Mouse (Mus musculus) urinary bladder, adult 18-20 months (tissue): ENCODE data around the gene Zfp692.
"Not testable (repeated sequence)": the region's sequence is repeated elsewhere in the genome, so short reads cannot be mapped to it uniquely, and the experiment has no call there.

ENCODE experiments used
- DNase-seq, 2 experiments: peaks; one replicate each; pipeline ENCODE4 v3.0.0; 2022; ENCODE audit warnings: low spot score in 2 of 2, mixed read lengths in 2 of 2

Zfp692 gene

DNA sequence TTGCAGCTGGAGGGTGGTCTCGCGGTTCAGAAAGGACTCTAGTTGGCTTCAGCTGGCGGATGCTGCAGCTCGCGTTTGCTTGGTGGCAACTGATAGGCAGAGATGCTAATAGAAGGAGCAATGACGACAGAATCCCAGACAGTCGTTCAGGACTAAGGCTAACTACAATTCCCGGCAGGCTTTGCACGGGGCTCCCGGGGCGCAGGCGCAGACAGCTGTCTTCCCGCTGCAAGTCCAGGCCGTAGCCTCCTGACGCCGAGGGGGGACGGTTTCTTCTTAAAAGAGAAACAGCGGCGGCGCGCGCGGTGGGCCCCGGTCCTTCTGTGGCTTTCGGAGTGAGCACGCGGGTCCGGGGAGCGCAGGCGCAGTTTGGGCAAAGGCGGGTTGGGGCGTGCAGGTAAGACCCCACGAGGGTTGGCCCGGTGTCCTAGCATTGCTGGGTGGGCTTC lies at the start of gene Zfp692:
TSS of gene Zfp692 (plus strand) at position 210 of the 449 bp plus-strand sequence.
- peak; percentile 84 to 92 for DNase-seq

- DNase-seq, result no peak
Measured at GRCm38 (mm10) chr11:58257816-58258215, 49.1 kb upstream of the Zfp692 start.

DNA sequence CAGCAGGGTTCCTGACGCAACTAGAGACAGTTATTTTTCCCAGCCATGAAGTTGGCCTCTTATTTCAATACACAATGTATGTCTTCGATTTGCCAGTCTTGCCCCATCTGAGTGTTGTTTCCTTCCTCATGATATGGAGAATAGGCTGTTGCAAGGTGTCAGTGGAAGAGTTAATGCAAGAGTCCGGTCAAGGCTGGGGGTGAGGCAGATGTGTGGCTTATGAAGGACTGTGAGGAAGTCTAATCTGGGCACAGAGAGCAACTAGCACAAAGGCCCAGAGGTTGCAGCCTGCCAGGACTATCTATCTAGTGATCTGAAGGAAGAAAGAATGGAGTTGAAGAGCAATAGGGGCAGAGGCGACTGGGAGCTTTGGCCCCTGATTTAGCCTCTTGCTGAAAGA lies 46.7 kb upstream of the Zfp692 start:
- no peak for DNase-seq

DNA sequence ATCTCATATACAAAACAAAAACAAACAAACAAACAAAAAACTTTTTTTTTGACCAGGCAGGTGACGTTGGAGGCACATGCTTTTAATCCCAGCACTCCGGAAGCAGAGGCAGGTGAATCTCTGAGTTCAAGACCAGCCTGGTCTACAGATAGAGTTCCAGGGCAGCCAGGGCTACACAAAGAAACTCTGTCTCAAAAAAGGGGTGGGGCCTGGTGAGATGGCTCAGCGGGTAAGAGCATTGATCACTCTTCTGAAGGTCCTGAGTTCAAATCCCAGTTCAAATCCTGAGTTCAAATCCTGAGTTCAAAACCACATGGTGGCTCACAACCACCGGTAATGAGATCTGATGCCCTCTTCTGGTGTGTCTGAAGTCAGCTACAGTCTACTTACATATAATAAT lies 45.0 kb upstream of the Zfp692 start:
- no peak for DNase-seq

- DNase-seq, result no peak
Measured at GRCm38 (mm10) chr11:58262336-58262735, 44.5 kb upstream of the Zfp692 start.

DNA sequence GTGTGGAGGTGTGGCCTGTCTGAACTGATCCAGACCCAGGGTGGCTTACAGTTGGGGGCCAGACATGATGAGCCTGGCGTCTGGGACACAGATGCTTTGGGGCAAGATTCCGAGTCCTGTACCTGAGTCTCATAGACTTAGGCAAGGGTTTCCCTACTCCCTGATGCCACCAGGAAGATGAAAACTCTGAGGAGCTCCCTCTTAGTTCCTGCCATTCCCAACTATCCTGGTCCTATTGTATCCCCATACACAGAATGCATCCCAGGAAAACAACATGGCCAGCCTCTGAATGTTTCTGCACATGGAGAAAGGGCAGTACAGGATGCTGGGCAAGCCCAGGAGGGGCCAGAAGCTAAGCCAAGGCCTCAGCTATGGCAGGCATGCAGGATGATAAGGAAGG lies 43.4 kb upstream of the Zfp692 start:
- DNase-seq, result no peak

DNA sequence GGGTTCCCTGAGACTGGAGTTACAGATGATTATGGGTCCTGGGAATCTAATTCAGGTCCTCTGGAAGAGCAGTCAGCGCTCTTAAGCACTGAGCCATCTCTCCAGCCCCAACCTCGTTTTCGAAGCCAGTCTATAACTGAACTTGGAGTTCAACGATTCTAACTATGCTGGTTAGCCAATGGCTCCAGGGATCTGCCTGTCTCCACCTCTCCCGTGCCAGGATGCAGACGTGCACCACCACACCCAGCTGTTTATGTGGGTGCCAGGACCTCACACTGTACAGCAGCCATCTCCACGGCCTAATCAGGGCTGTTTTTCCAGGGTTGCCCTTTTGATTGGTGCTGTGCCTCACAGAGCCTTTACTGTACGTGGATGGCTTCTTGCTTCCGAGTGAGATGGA lies 42.3 kb upstream of the Zfp692 start:
- DNase-seq, result no peak

GRCm38 (mm10) chr11:58268285-58268684 lies 38.6 kb upstream of the Zfp692 start:
- DNase-seq, result no peak

DNA sequence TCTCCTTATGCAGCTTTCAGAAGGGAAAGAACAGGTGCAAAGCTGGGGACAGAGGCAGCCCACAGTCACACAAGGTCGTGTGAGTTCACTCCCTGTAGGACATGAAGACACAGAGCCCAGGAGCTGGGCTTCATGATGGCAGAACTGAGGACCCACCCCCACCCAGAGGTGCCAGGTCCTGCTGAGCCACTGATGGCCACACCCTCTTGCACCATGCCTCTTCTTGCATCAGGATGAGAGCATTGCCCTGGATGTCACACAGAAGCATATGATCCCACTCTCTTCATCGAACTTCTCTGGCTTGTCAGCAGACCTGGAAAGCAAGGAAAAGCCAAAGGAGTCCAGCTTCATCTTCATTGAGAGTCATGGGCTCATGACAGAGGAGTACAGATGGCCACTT lies 32.3 kb upstream of the Zfp692 start, which contains the start of gene 4930438A08Rik:
TSS of gene 4930438A08Rik (plus strand) at position 228 of the 400 bp plus-strand sequence.
- no peak for DNase-seq

DNA sequence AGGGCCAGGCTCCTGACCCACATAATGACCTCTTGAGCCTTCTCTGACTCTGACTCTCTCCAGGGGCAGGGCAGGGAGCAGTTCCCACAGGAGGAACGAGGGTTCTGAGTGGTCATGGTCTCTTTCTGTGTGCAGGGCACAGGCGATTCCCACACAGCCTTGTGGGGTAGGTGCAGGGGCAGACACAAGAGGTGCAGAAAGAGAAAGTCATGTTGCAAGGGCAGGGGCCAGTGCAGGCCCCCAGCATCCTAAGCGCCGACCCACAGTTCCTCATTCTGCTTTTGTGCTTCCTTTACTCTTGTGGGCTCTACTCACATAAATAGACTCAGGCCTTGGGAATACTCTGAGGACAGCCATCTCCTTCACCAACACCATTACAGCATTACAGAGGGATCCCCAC lies 31.1 kb upstream of the Zfp692 start:
- DNase-seq, result no peak

DNA sequence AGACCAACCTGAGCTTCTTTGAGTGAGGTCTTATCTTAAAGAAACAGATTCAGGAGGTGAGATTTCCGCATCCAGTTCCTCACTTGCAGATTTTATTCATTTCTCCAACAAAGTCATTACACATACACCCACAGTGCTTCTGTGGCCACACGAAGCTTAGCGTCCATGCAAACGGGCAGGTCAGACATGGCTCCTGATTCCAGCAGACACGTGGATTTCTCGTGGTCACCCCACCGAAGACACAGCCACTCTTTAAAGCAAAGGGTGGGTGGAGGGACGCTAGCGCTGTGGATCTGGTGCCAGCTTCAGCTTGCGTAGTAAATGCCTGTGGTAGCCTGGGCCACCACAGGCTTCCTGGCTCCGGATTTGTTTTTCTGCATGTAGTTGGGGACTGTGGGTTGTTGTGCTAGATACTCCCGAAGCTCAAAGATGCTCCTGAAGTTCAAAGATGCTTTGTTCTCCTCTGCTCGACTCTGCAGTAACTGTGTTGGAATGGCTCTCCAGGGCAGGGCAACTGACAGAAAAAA lies 24.8 kb upstream of the Zfp692 start:
- no peak for DNase-seq

GRCm38 (mm10) chr11:58282518-58282917 lies 24.4 kb upstream of the Zfp692 start:
- DNase-seq, result no peak

DNA sequence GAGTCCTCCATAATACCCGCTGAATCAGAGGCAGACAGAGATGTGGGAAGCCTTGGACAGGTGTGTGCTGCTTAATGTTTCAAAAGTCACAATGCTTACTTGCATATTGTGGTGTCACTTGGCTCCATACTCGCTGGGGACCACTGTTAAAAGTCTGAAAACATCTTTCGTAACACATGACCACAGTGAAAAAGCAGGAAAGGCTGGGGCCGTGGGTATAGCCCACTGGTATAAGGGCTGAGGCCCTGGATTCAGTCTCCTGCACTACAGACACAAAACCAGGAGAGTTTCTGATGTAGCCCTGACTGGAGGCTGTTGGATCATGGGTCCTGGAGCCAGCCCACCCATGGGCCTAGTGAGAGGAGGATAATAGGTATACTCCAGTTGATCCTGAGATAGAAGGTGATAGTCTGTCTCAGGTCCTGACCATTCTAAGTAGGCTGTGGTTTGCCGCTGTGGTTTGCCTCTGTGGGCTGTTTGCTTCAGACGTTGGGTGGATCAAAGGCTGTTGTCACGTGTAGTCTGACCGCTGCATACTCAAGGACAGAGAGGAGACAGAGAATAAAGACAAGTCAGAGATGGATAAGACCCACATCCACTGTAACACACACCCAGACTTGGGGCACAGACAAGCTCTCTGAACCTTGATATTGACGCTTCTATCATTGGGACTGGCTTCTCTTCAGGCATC lies 16.7 kb upstream of the Zfp692 start:
- DNase-seq, result no peak

DNA sequence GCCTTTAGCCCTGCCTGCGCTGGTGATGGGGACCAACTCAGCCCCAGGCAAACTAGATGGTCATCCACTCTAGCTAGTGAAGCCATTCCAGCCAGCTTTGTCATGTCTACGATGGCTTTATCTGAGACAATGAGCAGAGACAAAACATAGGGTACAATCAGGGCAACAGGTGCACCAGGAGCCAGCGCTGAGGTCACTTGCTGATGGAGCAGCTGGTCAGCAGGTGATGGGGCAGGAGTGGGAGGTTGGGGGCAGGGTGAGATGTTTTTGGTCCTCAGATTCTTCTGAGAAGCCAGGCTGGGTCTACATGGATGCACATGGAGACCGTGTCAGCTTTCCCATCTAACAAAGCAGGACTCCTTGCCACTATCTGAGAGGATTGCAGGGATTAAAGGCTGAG lies 16.1 kb upstream of the Zfp692 start:
- no peak for DNase-seq

GRCm38 (mm10) chr11:58292791-58293190 lies 14.1 kb upstream of the Zfp692 start:
- no peak for DNase-seq

DNA sequence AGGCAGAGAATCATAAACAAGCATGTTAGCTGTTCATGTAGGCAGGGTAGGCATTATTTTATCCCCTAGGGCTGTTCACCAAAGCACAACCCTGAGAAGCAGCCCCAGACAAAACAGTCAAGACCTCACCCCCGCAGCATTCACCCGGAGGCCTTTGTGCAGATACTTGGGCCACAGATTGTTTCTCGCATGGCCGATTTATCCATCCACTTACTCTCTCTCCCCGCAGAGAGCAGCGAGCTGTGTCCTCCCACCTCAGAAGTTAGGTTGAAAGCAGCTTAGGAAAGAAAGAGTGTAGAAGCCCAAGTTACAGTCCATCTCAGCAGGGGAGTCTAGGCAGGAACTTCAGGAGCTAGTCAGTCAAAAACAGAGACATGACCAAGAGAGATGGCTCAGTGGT lies 9.5 kb upstream of the Zfp692 start:
- no peak for DNase-seq

GRCm38 (mm10) chr11:58301057-58301456 lies 5.8 kb upstream of the Zfp692 start:
- DNase-seq, result peak; percentile 46

GRCm38 (mm10) chr11:58301837-58302754 lies 4.8 kb upstream of the Zfp692 start:
- DNase-seq, result peak; percentile 96 to 99

DNA sequence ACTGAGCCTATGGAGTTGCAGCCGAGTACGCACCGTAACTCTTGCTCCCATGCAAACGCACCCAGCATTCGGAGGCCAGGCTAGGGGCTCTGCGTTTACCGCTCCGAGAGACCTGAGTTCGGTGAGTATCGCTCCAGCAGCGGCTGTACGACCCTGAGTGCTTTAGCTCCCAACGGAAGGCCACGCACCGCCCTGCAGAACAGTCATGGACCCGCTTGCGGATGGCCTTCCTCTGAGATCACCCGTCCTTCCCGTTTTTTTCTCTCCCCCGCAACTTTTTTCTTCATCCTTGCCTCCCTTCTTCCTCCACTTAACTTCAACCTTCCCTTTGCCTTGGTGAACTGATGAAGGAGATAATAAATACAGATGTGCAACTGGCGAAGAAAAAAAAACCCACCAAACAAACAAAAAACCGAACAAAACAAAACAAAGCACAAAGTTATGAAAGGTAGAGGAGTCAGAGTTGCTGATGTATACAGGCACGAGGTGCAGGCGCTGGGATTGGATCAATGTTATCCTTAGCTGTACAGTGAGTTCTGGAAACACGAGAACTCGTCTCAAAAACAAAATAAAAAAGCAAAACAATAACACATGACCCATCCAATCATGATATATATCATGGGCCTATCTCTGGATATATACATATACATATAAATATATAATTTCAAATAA lies 4.0 kb upstream of the Zfp692 start:
- no peak for DNase-seq

GRCm38 (mm10) chr11:58303594-58303993 lies 3.3 kb upstream of the Zfp692 start:
- DNase-seq, result no peak

- DNase-seq, result not testable (repeated sequence)
Measured at GRCm38 (mm10) chr11:58305299-58305698, 1.6 kb upstream of the Zfp692 start.
